Mouse (Mus musculus) right cerebral cortex, postnatal 4 days (tissue): ENCODE measurements around the gene 4933428G20Rik.

ENCODE experiments used
- DNase-seq: peaks from one replicate; pipeline ENCODE4 v3.0.0-alpha.2; 2022

4933428G20Rik gene

DNA sequence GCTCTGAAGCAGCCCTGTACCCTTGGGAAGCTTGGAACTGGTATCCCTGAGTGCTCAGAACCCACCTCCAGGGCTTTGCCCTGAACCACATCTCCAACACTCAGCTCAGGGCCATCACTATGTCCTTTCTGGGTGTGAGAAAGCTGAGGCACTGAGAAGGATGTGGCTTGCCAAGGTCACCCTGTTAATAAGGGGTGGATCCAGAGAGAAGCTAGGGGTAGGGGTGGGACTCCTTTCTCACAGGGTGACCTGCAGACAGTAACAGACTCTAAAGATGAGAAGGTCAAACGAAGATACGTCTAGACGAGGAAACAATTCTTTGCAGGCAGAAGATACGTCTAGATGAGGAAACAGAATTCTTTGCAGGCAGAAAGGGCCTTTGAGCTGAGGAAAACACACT is 2.7 kb upstream of the 4933428G20Rik start:
- DNase-seq: no peak

DNA sequence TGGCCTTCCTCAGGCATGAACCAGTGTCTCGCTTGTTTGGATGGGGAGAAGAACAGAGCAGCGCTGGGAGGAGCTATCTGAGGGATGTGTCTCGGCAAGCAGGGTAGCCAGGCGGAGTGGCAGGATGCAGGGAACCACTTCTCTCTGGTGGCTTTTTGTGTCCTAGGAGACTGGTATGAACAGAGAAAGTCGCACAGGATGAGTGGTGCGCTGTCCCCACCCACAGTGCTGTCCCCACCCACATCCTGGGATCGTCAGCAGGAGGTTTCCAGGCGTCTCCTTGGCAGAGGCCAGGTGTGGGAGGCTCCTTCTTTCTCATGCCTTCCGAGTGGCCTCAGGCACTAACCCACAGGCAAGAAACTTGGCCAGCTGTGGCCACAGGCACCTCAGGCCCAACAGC is 2.2 kb upstream of the 4933428G20Rik start:
- no peak for DNase-seq

DNA sequence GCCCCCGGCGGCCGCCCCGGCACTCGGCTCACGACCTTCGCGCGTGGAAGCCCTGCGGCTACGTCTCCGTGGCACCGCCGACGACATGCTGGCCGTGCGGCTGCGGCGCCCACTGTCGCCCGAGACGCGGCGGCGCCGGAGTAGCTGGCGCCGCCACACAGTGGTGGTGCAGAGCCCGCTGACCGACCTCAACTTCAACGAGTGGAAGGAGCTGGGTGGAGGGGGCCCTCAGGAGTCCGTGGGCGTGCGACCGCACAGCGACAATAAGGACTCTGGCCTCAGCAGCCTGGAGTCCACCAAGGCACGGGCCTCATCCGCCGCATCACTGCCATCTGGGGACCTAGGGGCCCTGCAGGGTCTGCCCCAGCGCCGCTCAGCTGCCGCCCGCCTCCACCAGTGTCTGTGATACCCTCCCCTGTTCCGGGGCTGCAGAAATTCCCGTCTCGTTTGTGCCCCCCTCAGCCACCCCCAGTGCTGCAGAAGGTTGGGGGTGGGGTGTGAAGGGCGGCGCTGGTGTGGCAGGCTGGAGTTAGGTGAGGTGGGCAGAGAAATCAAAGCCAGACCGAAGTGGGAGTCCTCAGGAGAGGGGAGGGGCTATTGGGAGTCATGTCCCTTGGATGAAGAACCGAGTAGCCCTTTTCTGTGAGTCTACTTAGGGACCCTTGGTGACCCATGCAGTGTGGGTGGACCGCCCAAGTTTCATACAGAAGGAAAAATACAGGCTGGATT is 744 bp upstream of the 4933428G20Rik start:
- DNase-seq: no peak

DNA sequence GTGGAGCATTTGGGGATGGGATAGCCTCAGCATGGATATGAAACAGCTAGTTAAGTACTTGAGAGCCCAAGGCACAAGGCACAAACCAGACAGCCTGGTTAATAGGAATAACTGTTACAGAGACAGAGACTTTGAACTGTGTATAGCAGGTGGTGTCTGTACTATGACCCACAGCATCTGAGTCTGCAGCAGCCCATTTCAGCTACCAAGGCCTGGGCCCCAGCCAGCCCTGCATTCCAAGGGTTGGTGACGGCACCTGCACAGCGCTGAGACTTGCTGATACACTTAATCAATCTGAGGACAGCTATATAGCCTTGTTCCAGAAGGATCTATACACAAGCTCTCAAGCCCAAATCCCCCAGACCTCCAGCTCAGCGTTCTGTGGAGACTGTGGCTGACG is 2.6 kb downstream of the 4933428G20Rik start:
- DNase-seq: no peak

DNA sequence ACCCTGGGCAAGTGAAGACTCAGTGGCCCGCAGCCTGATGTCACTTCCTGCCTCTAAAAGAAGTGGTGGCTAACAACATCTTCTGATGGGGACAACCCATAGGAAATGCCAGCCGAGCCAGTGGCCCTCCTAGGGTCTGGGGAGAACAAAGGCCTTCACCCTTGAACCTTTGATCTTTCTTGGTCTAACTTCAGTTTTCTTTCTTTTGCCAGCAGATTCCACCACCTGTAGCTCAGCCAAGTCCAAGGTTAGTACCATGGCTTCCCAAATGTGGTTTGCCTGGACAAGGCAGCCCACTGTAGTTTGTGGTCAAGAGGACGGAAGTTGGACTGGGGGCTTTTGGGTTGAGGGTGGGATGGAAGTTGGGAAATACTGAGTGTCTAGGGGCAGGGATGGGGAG is 7.3 kb downstream of the 4933428G20Rik start:
- DNase-seq: no peak

- DNase-seq: no peak
Measured at GRCm38 (mm10) chr11:97491640-97492039, 8.5 kb downstream of the 4933428G20Rik start.

DNA sequence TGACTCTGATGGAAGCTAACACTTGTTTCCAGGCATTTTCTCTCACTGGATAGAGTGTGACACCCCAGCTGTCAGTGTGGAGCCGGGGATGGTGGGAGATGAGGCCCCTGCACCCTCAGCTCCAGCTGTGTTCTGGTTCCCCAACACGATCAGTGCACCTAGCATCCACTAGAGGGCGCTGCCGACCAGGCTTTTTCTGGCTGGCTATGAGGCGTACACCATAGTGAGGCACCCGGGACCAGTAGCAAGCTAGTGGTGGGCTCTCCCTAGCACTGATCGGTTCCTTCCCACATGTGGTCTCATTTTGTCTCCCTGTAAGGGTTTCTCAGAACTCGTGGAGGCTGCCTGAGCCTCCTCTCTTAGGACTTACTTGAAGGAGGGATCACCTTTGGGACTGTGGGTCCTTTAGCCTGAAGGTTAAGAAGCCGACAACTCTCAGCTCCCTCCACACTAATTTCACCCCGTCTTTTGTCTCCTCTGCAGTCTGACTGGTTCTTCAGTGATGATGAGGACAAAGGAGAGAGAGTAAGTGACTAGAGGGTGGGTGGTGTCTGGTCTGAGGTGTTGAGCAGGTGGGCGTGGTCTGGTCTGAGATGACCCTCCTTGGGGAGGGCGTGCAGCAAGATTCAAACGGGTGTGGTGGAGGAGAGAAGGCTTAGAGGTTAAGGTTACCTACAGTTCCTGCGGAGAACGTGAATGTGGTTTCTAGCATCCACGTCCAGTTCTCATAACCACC is 10.4 kb downstream of the 4933428G20Rik start:
- DNase-seq: peak; percentile 80

DNA sequence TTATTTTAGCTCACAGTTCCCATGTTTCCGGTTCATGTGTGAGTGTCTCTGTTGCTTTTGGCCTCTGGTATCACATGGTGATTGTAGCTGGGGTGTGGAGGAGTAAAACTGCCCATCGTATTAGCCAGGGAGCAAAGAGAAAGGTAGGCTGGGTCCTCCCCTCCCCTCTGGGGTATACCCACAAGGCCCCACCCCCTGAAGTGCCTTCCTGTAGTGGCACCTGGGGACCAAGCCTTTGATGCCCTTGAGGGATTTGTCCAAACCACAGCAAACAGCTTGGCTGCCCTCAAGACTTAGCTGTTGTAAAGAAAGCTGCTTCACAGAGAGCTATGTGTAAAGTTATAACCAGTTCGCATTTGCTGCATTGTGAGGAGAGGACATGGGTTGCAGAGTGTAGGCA is 12.5 kb downstream of the 4933428G20Rik start:
- no peak for DNase-seq

- no peak for DNase-seq
Measured at GRCm38 (mm10) chr11:97485661-97486060, 14.5 kb downstream of the 4933428G20Rik start.

DNA sequence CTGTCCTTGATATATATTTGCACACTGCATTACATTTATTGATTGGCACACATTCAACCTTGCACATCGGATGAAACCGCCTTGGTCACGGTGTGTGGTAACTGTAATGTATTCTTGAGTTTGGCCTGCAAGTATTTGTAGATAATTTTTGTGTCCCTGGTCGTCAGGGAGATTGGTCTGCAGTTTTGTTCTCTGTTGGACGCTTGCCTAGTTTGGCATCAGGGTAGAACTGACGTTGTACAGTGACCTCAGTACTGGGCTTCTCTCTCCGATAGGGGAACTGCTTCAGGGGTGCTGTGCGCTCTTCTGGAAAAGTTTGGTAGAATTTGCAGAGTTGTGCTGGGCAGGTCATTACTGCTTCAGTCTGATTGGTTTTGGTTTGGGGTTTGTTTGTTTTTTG is 20.3 kb downstream of the 4933428G20Rik start:
- no peak for DNase-seq

GRCm38 (mm10) chr11:97479085-97479484 is 21.1 kb downstream of the 4933428G20Rik start:
- DNase-seq: no peak

DNA sequence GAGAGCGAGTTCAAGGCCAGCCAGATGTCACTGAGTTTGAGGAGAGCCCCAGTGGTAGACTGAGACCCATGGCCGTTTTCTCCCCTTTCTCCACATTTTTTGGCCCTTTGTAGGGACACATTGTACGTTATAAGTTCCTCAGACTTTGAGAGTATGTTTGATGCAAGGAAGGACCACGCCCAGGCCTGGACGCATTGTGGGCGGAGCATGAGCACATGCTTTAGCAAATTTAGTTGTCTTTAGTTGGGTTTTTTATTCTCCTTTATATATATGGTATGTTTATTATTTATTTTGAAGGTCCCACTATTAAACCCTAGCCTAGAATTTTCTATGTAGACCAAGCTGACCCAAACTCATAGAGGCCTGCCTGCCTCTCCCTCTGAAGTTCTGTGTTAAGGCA is 21.8 kb downstream of the 4933428G20Rik start:
- DNase-seq: no peak

DNA sequence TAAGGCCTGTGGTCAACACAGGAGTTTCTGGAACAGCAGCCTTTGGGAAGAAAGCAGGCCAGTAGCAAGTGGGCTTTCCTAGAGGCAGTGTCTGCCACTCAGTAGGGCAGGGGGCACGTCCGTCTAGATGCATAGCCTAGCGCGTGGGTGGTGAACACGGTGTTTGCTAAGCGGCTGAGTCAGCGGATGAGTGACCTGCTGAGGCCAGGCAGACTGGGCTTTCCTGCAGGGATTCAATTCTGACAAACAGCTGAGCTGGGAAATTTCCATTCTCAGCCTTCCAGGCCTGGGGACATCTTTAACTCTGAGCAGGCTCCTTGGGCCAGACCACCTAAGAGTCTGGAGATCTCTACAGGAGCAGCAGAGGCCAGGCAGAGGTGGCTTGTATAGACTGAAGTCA is 22.7 kb downstream of the 4933428G20Rik start:
- no peak for DNase-seq

DNA sequence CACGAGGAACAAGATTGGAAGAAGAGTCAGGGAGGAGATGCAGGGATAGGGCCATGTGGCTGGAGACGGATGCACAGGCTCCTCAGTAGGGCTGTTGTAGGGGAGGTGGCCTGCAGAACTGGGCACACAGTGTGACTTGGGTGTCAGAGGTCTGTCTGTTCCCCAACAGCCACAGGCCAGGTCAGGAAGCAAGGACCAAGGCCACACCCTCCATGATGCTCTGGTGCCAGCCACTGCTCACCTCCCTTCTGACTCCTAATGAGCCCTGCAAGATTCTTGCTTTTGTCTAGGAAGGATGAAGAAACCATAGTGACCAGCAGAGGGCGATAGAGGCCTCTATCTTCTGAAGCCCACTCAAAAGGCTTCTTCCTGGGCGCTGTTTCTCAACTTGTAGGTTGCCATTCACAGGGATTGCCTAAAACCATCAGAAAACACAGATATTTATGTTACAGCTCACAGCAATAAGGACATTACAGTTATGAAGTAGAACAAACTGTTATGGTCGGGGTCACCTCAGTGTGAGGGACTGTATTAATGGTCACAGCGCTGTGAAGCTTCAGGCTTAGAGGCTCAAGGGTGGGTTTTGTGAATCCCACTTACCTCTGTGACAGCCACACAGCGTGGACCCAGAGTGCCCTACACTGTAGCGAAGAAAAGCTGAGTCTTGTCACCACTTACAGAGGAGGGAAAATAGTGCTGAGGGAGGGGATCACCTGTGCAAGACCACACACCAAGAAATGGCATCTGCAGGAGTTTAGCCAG is 23.6 kb downstream of the 4933428G20Rik start:
- peak; percentile 83 for DNase-seq

GRCm38 (mm10) chr11:97471276-97471675 is 28.9 kb downstream of the 4933428G20Rik start:
- DNase-seq: no peak

GRCm38 (mm10) chr11:97469828-97470227 is 30.3 kb downstream of the 4933428G20Rik start:
- DNase-seq: no peak

- DNase-seq: peak; percentile 91
Measured at GRCm38 (mm10) chr11:97468639-97469287, 31.4 kb downstream of the 4933428G20Rik start.

GRCm38 (mm10) chr11:97466444-97467160 is 33.5 kb downstream of the 4933428G20Rik start:
- no peak for DNase-seq

DNA sequence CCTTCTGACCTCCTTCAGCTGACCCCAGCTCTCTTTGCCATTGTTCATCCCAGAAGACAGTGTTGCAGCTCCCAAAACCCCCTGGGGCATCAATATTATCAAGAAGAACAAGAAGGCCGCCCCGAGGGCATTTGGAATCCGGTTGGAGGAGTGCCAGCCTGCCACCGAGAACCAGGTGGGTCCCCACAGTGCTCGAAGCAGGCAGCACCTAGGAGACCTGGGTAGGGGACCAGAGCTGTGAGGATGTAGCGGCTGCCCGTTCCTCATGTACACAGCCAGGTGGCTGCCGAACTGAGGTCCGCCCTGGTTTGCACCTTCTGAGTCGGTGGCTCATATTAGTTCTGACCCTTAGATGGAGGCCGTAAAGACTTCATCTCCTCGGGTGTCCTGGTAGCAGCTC is 34.2 kb downstream of the 4933428G20Rik start:
- DNase-seq: no peak

DNA sequence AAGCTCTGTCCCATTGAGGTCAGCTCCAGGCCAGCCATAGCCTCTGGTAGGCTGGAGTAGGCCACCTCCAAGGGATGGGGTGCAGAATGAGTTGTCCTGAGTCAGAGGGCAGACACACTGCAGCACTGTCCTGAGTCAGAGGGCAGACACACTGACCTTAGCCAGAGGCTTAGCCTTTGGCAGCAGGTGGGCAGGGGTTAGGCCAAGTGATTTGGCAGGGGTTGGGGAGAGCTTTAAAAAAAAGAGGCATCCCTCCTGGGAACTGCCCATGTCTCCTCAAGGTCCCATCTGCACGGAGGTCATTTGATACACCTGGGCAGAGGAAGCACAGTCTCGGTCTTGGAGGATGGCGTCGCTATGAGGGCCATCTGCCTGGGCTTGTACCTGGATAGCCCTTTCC is 36.1 kb downstream of the 4933428G20Rik start:
- no peak for DNase-seq

- no peak for DNase-seq
Measured at GRCm38 (mm10) chr11:97463166-97463565, 37.0 kb downstream of the 4933428G20Rik start.

DNA sequence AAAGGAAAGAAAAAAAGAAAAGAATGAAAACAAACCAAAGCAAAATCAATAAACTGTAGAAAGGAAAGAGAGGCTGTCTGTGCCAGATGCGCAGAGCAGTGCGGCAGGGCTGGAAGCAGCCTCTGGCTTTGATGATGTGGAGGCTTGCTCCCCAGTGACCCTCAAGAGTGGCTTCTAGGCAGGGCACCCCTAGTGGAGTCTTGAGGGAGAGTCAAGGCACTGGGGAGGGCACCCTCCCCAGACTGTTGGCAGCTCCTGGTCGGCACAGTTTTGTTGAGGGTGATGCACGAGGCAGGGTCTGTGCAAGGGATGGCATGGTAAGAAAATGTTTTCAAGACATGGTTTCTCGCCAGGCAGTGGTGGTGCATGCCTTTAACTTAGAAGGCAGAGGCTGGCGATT is 37.6 kb downstream of the 4933428G20Rik start:
- no peak for DNase-seq
